Mouse (Mus musculus) hindbrain, embryonic 12.5 days (tissue): ENCODE data around the gene Ifna13. TPM values are rescaled to one million over a fixed set of nuclear protein-coding genes. Genes with fewer than 3 reads are reported as not detected.

Experiments used
- ATAC-seq: fragments of 200-750 bp; cut with Nextera tagmentation; 2 replicates; pipeline ENCODE4 v1.8.0; 2017; ENCODE audit warnings: moderate TSS enrichment; ENCODE audit not compliant: low FRiP score
- H3K27ac ChIP-seq: fragments of 300-500 bp; sonication (generic); 2 replicates; pipeline ENCODE4 v1.5.1; 2016; ENCODE audit warnings: mild to moderate bottlenecking
- H3K27me3 ChIP-seq: fragments of 300-500 bp; sonication (generic); 2 replicates; pipeline ENCODE4 v1.6.1; 2016; ENCODE audit warnings: mild to moderate bottlenecking
- H3K36me3 ChIP-seq: fragments of 300-500 bp; sonication (generic); 2 replicates; pipeline ENCODE4 v1.6.1; 2016; ENCODE audit warnings: mild to moderate bottlenecking
- H3K4me1 ChIP-seq: fragments of 300-500 bp; sonication (generic); 2 replicates; pipeline ENCODE4 v1.6.1; 2016
- H3K4me2 ChIP-seq: fragments of 300-500 bp; sonication (generic); replicated peaks from 2 replicates; pipeline ENCODE4 v1.6.1; 2016; ENCODE audit warnings: mild to moderate bottlenecking
- H3K4me3 ChIP-seq: fragments of 300-500 bp; sonication (generic); 2 replicates; pipeline ENCODE4 v1.5.1; 2016; ENCODE audit warnings: mild to moderate bottlenecking
- H3K9ac ChIP-seq: fragments of 300-500 bp; sonication (generic); 2 replicates; pipeline ENCODE4 v1.6.1; 2016; ENCODE audit warnings: mild to moderate bottlenecking, moderate library complexity
- H3K9me3 ChIP-seq: fragments of 300-500 bp; sonication (generic); replicated peaks from 2 replicates; pipeline ENCODE4 v1.6.1; 2016; ENCODE audit warnings: mild to moderate bottlenecking
- WGBS: fragments of 180-500 bp; shearing (Covaris S2); methylation state at CpG from one replicate; pipeline ENCODE4 v1.1.7; 2016; 5-methylcytosine and 5-hydroxymethylcytosine counted together
- polyA plus RNA-seq: library from polyadenylated mRNA; unstranded; fragments of >200 nt; fragmentation: Nextera tagmentation; extraction: Ambion mirVana; gene quantifications from 2 replicates; pipeline ENCODE4 v1.2.1, GENCODE M21; 2016

Ifna13 gene
- not detected in 2 replicates for polyA plus RNA-seq

- no peaks in the 10 kb centered on the region for H3K36me3 ChIP-seq
- WGBS = 69% methylated on average over 2 of the region's 2 CpGs
- no peaks in the 10 kb centered on the region for H3K4me1 ChIP-seq
- H3K27me3 ChIP-seq = no peaks in the 10 kb centered on the region
- H3K4me2 ChIP-seq = no peak within 1 kb of the TSS
- H3K9me3 ChIP-seq = no peaks in the 10 kb centered on the region
- no peak within 1 kb of the TSS for H3K27ac ChIP-seq
- no peak within 1 kb of the TSS for H3K9ac ChIP-seq
- no peak for ATAC-seq
- H3K4me3 ChIP-seq = no peak within 1 kb of the TSS
Measured at GRCm38 (mm10) chr4:88644359-88644758, at the start of gene Ifna13. Ifna13 (minus strand) TSS chr4:88644459.

GRCm38 (mm10) chr4:88693392-88693791 lies 49.1 kb upstream of the Ifna13 start:
- Histone ChIP-seq H3K27ac (no peak overlapping the region), H3K4me1 (no peaks in the 10 kb centered on the region), H3K4me3 (no peak overlapping the region), H3K9ac (no peak overlapping the region), H3K9me3 (no peaks in the 10 kb centered on the region), H3K36me3 (no peaks in the 10 kb centered on the region), H3K4me2 (no peak overlapping the region), H3K27me3 (no peaks in the 10 kb centered on the region)
- no peak for ATAC-seq
- 92% methylated on average over 2 of the region's 2 CpGs for WGBS

DNA sequence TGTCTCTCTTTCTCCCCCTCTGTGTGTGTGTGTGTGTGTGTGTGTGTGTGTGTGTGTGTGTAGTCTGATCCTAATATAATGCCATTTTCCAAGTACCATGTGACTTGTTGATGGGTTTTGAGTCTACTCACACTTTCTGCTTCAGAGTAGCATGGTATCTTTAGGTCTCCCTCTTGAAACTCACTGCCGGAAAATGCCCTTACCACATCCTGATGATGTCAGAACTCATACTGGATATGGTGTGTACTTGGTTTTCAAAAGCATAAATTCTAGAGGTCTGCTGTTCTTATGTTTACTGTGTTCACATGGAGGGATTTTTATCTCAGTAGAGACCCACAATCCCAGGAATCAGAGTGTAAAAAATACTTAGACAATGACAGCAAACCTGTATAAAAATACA lies 48.3 kb upstream of the Ifna13 start:
- no peak overlapping the region for H3K4me2 ChIP-seq
- no peak overlapping the region for H3K27ac ChIP-seq
- no peaks in the 10 kb centered on the region for H3K36me3 ChIP-seq
- no peak overlapping the region for H3K9ac ChIP-seq
- no peaks in the 10 kb centered on the region for H3K27me3 ChIP-seq
- WGBS = 81% methylated on average over 1 of the region's 1 CpGs
- no peak for ATAC-seq
- H3K4me1 ChIP-seq = no peaks in the 10 kb centered on the region
- H3K4me3 ChIP-seq = no peak overlapping the region
- no peaks in the 10 kb centered on the region for H3K9me3 ChIP-seq

DNA sequence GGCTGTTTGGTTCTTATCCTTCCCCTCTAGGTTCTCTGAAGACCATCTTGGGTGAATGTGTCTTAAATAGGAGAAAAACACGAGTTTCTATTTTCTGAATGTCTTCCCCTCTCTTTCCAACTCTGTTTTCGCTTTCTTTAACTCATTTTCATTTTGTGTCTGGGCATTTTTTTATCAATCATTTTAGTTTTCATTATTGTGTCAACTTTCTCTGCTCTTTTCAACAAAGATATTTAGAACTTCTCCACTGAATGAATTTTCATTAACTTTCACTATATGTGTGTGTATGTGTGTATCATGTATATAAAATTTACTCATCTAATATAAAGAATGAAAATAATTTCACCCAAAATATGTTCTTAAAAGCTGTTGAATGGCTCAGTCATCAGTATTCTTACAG lies 47.0 kb upstream of the Ifna13 start, which contains the start of gene Ifnab:
Gene Ifnab (minus strand): TSS at position 101 of the 400 bp plus-strand sequence.
- H3K27me3 ChIP-seq = no peaks in the 10 kb centered on the region
- 68% methylated on average over 2 of the region's 2 CpGs for WGBS

DNA sequence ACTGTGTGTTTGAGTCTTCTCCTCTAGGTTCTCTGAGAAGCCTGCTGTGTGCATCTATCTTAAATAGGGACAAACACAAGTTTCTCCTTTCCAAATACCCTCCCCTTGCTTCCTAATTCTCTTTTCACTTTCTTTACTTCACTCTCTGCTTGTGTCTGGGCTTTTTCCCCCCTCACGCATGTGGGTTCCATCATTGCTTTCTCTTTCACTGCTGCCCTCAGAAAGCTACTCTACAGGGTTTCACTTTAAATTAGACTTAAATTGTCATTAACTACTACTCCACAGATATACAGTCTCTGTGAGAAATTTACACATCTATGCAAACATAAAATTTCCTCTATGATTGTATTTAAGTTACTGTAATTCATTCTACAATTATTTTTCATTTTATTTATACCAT lies 39.6 kb upstream of the Ifna13 start, which contains the start of gene Ifna2:
Gene Ifna2 (minus strand): TSS at position 101 of the 400 bp plus-strand sequence.
- Histone ChIP-seq H3K27ac (no peak within 1 kb of the TSS), H3K4me1 (no peaks in the 10 kb centered on the region), H3K9ac (no peak within 1 kb of the TSS), H3K4me3 (no peak within 1 kb of the TSS), H3K9me3 (no peaks in the 10 kb centered on the region), H3K27me3 (no peaks in the 10 kb centered on the region), H3K36me3 (no peaks in the 10 kb centered on the region), H3K4me2 (no peak within 1 kb of the TSS)
- no peak for ATAC-seq
- WGBS = 77% methylated on average over 1 of the region's 1 CpGs

More for the DNA sequence above, 47.0 kb upstream of the Ifna13 start, which contains the start of gene Ifnab:
- H3K4me3 ChIP-seq = no peak within 1 kb of the TSS
- no peak within 1 kb of the TSS for H3K9ac ChIP-seq
- no peaks in the 10 kb centered on the region for H3K4me1 ChIP-seq
- no peak within 1 kb of the TSS for H3K27ac ChIP-seq
- no peak for ATAC-seq
- H3K36me3 ChIP-seq = no peaks in the 10 kb centered on the region
- H3K4me2 ChIP-seq = no peak within 1 kb of the TSS
- no peaks in the 10 kb centered on the region for H3K9me3 ChIP-seq

DNA sequence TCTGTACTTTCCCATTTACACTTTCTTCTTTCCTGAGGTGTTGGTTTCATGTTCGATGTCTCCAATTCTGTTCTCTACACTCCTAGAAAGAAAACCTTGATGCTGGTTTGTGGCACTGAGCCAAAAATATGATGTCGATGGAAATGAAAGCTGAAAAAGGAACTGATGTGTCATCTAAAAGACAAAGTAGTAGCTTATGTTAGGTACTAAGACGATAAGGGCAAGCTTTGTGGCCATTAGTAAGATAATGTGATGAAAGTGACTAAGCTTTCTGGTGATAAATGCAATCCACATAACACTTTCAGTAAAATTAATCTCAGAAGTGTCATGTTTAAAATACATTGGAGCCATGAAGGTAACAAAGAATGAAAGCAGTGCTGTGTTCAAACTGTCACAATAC lies 37.1 kb upstream of the Ifna13 start:
- Histone ChIP-seq H3K4me3 (no peak overlapping the region), H3K4me2 (no peak overlapping the region), H3K27me3 (no peaks in the 10 kb centered on the region), H3K27ac (no peak overlapping the region), H3K9ac (no peak overlapping the region), H3K9me3 (no peaks in the 10 kb centered on the region), H3K36me3 (no peaks in the 10 kb centered on the region), H3K4me1 (no peaks in the 10 kb centered on the region)
- whole genome bisulfite sequencing = 73% methylated on average over 3 of the region's 3 CpGs
- no peak for ATAC-seq

- H3K36me3 ChIP-seq = no peaks in the 10 kb centered on the region
Measured at GRCm38 (mm10) chr4:88680362-88680761, 36.1 kb upstream of the Ifna13 start.

DNA sequence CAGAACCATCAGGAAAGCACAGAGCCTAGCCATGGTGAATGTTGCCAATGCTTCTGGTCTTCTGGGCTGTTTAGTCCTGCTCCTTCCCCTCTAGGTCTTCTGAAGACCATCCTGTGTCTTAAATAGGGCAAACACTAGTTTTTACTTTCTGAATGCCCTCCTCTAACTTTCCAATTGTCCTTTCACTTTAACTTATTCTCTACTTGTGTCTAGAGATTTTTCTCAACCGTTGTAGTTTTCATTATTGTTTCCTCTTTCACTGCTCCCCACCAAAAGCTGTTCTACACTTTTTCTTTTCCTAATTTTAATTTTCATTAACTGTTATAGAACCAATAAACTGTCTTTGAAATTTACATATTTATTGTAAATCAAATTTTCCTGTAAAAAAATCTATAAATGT lies 32.6 kb upstream of the Ifna13 start, which contains the start of gene Ifna16:
Gene Ifna16 (minus strand): TSS at position 101 of the 400 bp plus-strand sequence.
- H3K4me1 ChIP-seq = no peaks in the 10 kb centered on the region
- WGBS = 93% methylated on average over 1 of the region's 1 CpGs
- H3K4me3 ChIP-seq = no peak within 1 kb of the TSS
- H3K36me3 ChIP-seq = no peaks in the 10 kb centered on the region
- H3K4me2 ChIP-seq = no peak within 1 kb of the TSS
- ATAC-seq = no peak
- H3K9ac ChIP-seq = no peak within 1 kb of the TSS
- no peaks in the 10 kb centered on the region for H3K27me3 ChIP-seq
- no peaks in the 10 kb centered on the region for H3K9me3 ChIP-seq
- H3K27ac ChIP-seq = no peak within 1 kb of the TSS

More at GRCm38 (mm10) chr4:88680362-88680761, 36.1 kb upstream of the Ifna13 start:
- no peak for ATAC-seq
- Histone ChIP-seq H3K9me3 (no peaks in the 10 kb centered on the region), H3K4me1 (no peaks in the 10 kb centered on the region), H3K9ac (no peak overlapping the region), H3K27ac (no peak overlapping the region), H3K27me3 (no peaks in the 10 kb centered on the region), H3K4me3 (no peak overlapping the region), H3K4me2 (no peak overlapping the region)
- WGBS = 55% methylated on average over 8 of the region's 8 CpGs

- ATAC-seq = no peak
- Histone ChIP-seq H3K27ac (no peak overlapping the region), H3K9ac (no peak overlapping the region), H3K4me2 (no peak overlapping the region), H3K36me3 (no peaks in the 10 kb centered on the region), H3K9me3 (no peaks in the 10 kb centered on the region), H3K4me1 (no peaks in the 10 kb centered on the region), H3K4me3 (no peak overlapping the region), H3K27me3 (no peaks in the 10 kb centered on the region)
- WGBS = 50% methylated on average over 1 of the region's 1 CpGs
Measured at GRCm38 (mm10) chr4:88655461-88655860, 11.2 kb upstream of the Ifna13 start.

DNA sequence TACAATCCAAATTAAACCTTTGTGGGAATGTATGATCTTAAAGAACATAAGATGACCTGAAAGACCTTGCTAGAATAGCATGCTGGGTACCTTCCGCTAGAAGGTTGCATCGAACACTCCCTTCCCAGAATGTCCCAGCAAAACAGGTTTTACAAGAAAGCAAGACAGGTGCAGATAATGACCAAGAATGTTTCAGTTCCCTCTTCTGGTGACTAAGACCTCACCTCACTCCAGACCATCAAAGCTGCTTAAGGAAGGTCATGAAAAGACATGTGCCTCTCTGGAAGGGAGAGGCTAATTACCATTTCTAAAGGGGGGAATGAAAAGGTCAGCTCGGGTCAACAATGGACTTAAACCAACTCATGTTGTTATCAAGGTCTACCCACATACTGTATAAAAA lies 9.4 kb upstream of the Ifna13 start:
- H3K4me1 ChIP-seq = no peaks in the 10 kb centered on the region
- no peak overlapping the region for H3K4me3 ChIP-seq
- H3K9me3 ChIP-seq = no peaks in the 10 kb centered on the region
- no peaks in the 10 kb centered on the region for H3K36me3 ChIP-seq
- 82% methylated on average over 3 of the region's 3 CpGs for WGBS
- H3K9ac ChIP-seq = no peak overlapping the region
- no peak overlapping the region for H3K4me2 ChIP-seq
- ATAC-seq = no peak
- no peaks in the 10 kb centered on the region for H3K27me3 ChIP-seq
- H3K27ac ChIP-seq = no peak overlapping the region

- Histone ChIP-seq H3K9me3 (no peaks in the 10 kb centered on the region), H3K9ac (no peak overlapping the region), H3K27ac (no peak overlapping the region), H3K4me1 (no peaks in the 10 kb centered on the region), H3K4me2 (no peak overlapping the region), H3K27me3 (no peaks in the 10 kb centered on the region), H3K4me3 (no peak overlapping the region), H3K36me3 (no peaks in the 10 kb centered on the region)
- no peak for ATAC-seq
- WGBS = 39% methylated on average over 2 of the region's 2 CpGs
Measured at GRCm38 (mm10) chr4:88642526-88642925, 1.7 kb downstream of the Ifna13 start.

- ATAC-seq = peak; percentile 96
- Histone ChIP-seq H3K4me1 (no peaks in the 10 kb centered on the region), H3K4me3 (peak overlapping the region; percentile 16; the same call in 1 of the 2 replicates), H3K36me3 (no peaks in the 10 kb centered on the region), H3K9ac (no peak overlapping the region), H3K9me3 (no peaks in the 10 kb centered on the region), H3K4me2 (peak overlapping the region; percentile 41), H3K27ac (no peak overlapping the region), H3K27me3 (no peaks in the 10 kb centered on the region)
- 14% methylated on average over 11 of the region's 11 CpGs for WGBS
Measured at GRCm38 (mm10) chr4:88641077-88641831, 3.0 kb downstream of the Ifna13 start.

- no peaks in the 10 kb centered on the region for H3K27me3 ChIP-seq
- no peaks in the 10 kb centered on the region for H3K36me3 ChIP-seq
- H3K4me1 ChIP-seq = no peaks in the 10 kb centered on the region
- H3K9me3 ChIP-seq = no peaks in the 10 kb centered on the region
- no peak overlapping the region for H3K27ac ChIP-seq
- peak overlapping the region; percentile 41 for H3K4me2 ChIP-seq
- ATAC-seq = no peak
- no peak overlapping the region for H3K9ac ChIP-seq
- 67% methylated on average over 8 of the region's 8 CpGs for WGBS
- peak overlapping the region; percentile 16; the same call in 1 of the 2 replicates for H3K4me3 ChIP-seq
Measured at GRCm38 (mm10) chr4:88640704-88641076, 3.6 kb downstream of the Ifna13 start.
